Mouse (Mus musculus): ENCODE data around the gene Pon3.

DNA sequence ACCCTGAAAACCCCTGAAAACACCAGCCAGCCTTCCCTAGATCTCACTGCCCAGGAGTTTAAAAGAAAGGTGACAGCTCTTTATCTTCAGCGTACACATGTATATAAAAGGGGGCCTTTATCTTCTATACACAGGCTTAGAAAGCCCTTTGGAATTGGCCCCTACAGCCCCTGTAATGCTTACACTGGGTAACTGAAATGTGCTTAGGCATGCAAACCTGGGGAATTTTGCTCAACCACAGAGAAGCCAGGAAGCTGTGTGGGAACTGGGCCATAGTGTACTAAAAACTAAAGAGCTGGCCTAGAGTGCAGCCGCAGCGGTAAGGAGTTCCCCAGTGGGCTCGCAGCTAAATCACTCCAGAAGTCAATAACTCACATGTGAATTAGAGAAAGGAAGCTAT lies 35.4 kb upstream of the Pon3 start:
- TF ChIP-seq CTCF (IDR thresholded peaks at IDR 0.05; ENCODE audit: borderline replicate concordance, control insufficient read depth, extremely low read depth, insufficient read depth, low read length, poor library complexity) (no peak), POLR2A (IDR thresholded peaks at IDR 0.05; ENCODE audit: control insufficient read depth, extremely low read depth, insufficient read depth, low read length, poor library complexity) (no peak)
